Mouse (Mus musculus): Measurements from ENCODE around the gene D130052B06Rik. TPM values are rescaled to one million over a fixed set of nuclear protein-coding genes. Genes with fewer than 3 reads are reported as not detected.

The D130052B06Rik gene
- polyA plus RNA-seq, 1 experiment = not detected

GRCm38 (mm10) chr11:33655861-33656593 is 56.9 kb downstream of the D130052B06Rik start:
- no peak overlapping the region for H3K4me3 ChIP-seq (ENCODE audit: insufficient read depth, low read length)
- no peak for TF ChIP-seq CTCF (IDR thresholded peaks at IDR 0.05; ENCODE audit: extremely low read depth, insufficient read depth, low read length)
- TF ChIP-seq POLR2A (IDR thresholded peaks at IDR 0.05; ENCODE audit: extremely low read depth, insufficient read depth, low read length) = no peak
- no peaks in the 10 kb centered on the region for H3K4me1 ChIP-seq (ENCODE audit: control insufficient read depth, insufficient read depth, low read length)
- H3K27ac ChIP-seq (ENCODE audit: insufficient read depth, low read length) = no peak overlapping the region

GRCm38 (mm10) chr11:33660016-33660913 is 61.2 kb downstream of the D130052B06Rik start:
- Histone ChIP-seq H3K27ac (ENCODE audit: insufficient read depth, low read length) (no peak overlapping the region), H3K4me3 (ENCODE audit: insufficient read depth, low read length) (no peak overlapping the region), H3K4me1 (ENCODE audit: control insufficient read depth, insufficient read depth, low read length) (no peaks in the 10 kb centered on the region)
- no peak for TF ChIP-seq POLR2A (IDR thresholded peaks at IDR 0.05; ENCODE audit: extremely low read depth, insufficient read depth, low read length)
- TF ChIP-seq CTCF (IDR thresholded peaks at IDR 0.05; ENCODE audit: extremely low read depth, insufficient read depth, low read length) = no peak

GRCm38 (mm10) chr11:33663599-33663998 is 64.5 kb downstream of the D130052B06Rik start:
- no peaks in the 10 kb centered on the region for H3K4me1 ChIP-seq (ENCODE audit: control insufficient read depth, insufficient read depth, low read length)
- TF ChIP-seq POLR2A (IDR thresholded peaks at IDR 0.05; ENCODE audit: extremely low read depth, insufficient read depth, low read length) (no peak), CTCF (IDR thresholded peaks at IDR 0.05; ENCODE audit: extremely low read depth, insufficient read depth, low read length) (no peak)
- no peak overlapping the region for H3K4me3 ChIP-seq (ENCODE audit: insufficient read depth, low read length)
- no peak overlapping the region for H3K27ac ChIP-seq (ENCODE audit: insufficient read depth, low read length)

- Histone ChIP-seq H3K4me3 (ENCODE audit: insufficient read depth, low read length) (no peak overlapping the region), H3K4me1 (ENCODE audit: control insufficient read depth, insufficient read depth, low read length) (no peaks in the 10 kb centered on the region), H3K27ac (ENCODE audit: insufficient read depth, low read length) (no peak overlapping the region)
- no peak for TF ChIP-seq CTCF (IDR thresholded peaks at IDR 0.05; ENCODE audit: extremely low read depth, insufficient read depth, low read length)
These were observed 69.3 kb downstream of the D130052B06Rik start for GRCm38 (mm10) chr11:33668376-33668775.

GRCm38 (mm10) chr11:33670105-33670965 is 71.2 kb downstream of the D130052B06Rik start:
- no peak overlapping the region for H3K27ac ChIP-seq (ENCODE audit: insufficient read depth, low read length)
- no peaks in the 10 kb centered on the region for H3K4me1 ChIP-seq (ENCODE audit: control insufficient read depth, insufficient read depth, low read length)
- TF ChIP-seq CTCF (IDR thresholded peaks at IDR 0.05; ENCODE audit: extremely low read depth, insufficient read depth, low read length) (no peak), POLR2A (IDR thresholded peaks at IDR 0.05; ENCODE audit: extremely low read depth, insufficient read depth, low read length) (no peak)
- no peak overlapping the region for H3K4me3 ChIP-seq (ENCODE audit: insufficient read depth, low read length)

Other genes with a start within 250 kb of the D130052B06Rik start
- 3.4 and 3.6 TPM in 2 replicates for gene Ranbp17, start 85.6 kb upstream of the D130052B06Rik start, polyA plus RNA-seq (2012; rRNA removed)
- not detected in 2 replicates for gene Gabrp, start 20.3 kb upstream of the D130052B06Rik start, polyA plus RNA-seq (2012; rRNA removed)

All from cortical plate, adult 2 months (tissue).